Mouse (Mus musculus): ENCODE data around the gene Trit1.

DNA sequence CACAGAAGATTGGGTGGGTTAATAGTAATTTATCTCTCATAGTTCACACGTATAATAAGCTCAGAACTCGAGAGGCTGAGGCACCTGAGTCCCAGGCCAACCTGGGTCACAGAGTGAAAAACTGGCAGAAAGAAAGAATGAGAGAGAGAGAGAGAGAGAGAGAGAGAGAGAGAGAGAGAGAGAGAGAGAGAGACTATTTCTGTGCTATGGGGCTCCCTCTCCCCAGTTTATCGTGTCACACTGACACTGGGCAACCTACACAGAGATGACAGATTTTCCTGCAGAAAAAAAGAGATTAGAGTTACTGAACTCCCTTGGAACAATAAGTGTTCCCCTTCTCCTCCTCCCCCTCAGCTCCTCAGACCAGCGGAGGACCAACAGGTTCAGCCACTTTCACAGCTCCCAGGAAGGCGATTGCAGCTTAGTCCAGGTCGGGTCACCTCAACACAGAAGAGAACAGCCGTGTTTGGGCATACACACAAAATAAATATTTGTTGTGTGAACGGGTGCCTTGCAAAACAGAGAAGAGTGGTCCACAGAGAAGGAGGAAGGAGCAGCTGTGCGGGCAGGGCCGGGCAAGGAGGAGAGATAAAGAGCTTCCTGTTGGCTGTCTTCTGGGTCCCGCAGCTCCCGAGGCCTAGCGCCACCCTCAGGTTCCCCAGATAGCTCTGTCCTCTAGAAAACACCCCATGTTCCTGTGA, 55.0 kb downstream of the Trit1 start:
- no peak for TF ChIP-seq POLR2A (IDR thresholded peaks at IDR 0.05; ENCODE audit: low read depth, low read length)
- TF ChIP-seq CTCF (IDR thresholded peaks at IDR 0.05; ENCODE audit: extremely low read depth, insufficient read depth, insufficient read length, insufficient replicate concordance), result peak; percentile 48; the same call in 1 of the 2 replicates
